Mouse (Mus musculus) kidney, postnatal 0 days (tissue): ENCODE results near the gene P2rx2. TPM values are rescaled to one million over a fixed set of nuclear protein-coding genes. Genes with fewer than 3 reads are reported as not detected.

Experiments
- ATAC-seq: fragments of 200-750 bp; cut with Nextera tagmentation; replicated peaks from 2 replicates; pipeline ENCODE4 v1.8.0; 2017; ENCODE audit warnings: low read depth, moderate number of reproducible peaks, moderate TSS enrichment, moderate library complexity; ENCODE audit not compliant: low FRiP score
- DNase-seq: peaks from one replicate; pipeline ENCODE4 v3.0.0-alpha.2; 2016; ENCODE audit warnings: low spot score
- H3K27ac ChIP-seq: fragments of 300-500 bp; sonication (generic); 2 replicates; pipeline ENCODE4 v1.5.1; 2014; ENCODE audit warnings: mild to moderate bottlenecking
- H3K27me3 ChIP-seq: fragments of 300-500 bp; sonication (generic); 2 replicates; pipeline ENCODE4 v1.6.1; 2014; ENCODE audit warnings: low read length, mixed read lengths; ENCODE audit not compliant: insufficient read depth
- H3K36me3 ChIP-seq: fragments of 300-500 bp; sonication (generic); 2 replicates; pipeline ENCODE4 v1.6.1; 2014; ENCODE audit warnings: low read length, mixed read lengths; ENCODE audit not compliant: insufficient read depth
- H3K4me1 ChIP-seq: fragments of 300-500 bp; sonication (generic); replicated peaks from 2 replicates; pipeline ENCODE4 v1.6.1; 2014; ENCODE audit warnings: antibody characterized with exemption, low read length, mixed read lengths; ENCODE audit not compliant: insufficient read depth
- H3K4me2 ChIP-seq: fragments of 300-500 bp; sonication (generic); 2 replicates; pipeline ENCODE4 v1.6.1; 2014; ENCODE audit warnings: mild to moderate bottlenecking, low read length, moderate library complexity, mixed read lengths
- H3K4me3 ChIP-seq: fragments of 300-500 bp; sonication (generic); replicated peaks from 2 replicates; pipeline ENCODE4 v1.5.1; 2014; ENCODE audit warnings: low read depth, low read length
- H3K9ac ChIP-seq: fragments of 300-500 bp; sonication (generic); 2 replicates; pipeline ENCODE4 v1.6.1; 2014; ENCODE audit warnings: low read depth, low read length
- H3K9me3 ChIP-seq: fragments of 300-500 bp; sonication (generic); replicated peaks from 2 replicates; pipeline ENCODE4 v1.6.1; 2016; ENCODE audit warnings: low read length, inconsistent platforms, mixed read lengths
- CTCF ChIP-seq: IDR thresholded peaks from 2 replicates; pipeline ENCODE4 v1.5.1; 2016; ENCODE audit warnings: antibody characterized with exemption, low read depth, mild to moderate bottlenecking, moderate library complexity
- WGBS: fragments of 180-500 bp; shearing (Covaris S2); extraction: QIAGEN DNeasy Blood & Tissue Kit; methylation state at CpG from one replicate; pipeline ENCODE4 v1.1.7; 2014; 5-methylcytosine and 5-hydroxymethylcytosine counted together
- polyA plus RNA-seq: library from polyadenylated mRNA; unstranded; fragments of >200 nt; fragmentation: Nextera tagmentation; extraction: Ambion mirVana; gene quantifications from 2 replicates; pipeline ENCODE4 v1.2.1, GENCODE M21; 2015

Gene P2rx2
- polyA plus RNA-seq: 0.57 and 0.64 TPM in 2 replicates

GRCm38 (mm10) chr5:110342648-110343284 lies at the start of gene P2rx2:
P2rx2 (minus strand) TSS chr5:110343212.
- peak within 1 kb of the TSS; percentile 36; the same call in 1 of the 2 replicates for H3K9ac ChIP-seq
- peak within 1 kb of the TSS; percentile 34 for H3K4me3 ChIP-seq
- under 1% methylated on average over 43 of the region's 43 CpGs for WGBS
- H3K9me3 ChIP-seq: no peaks in the 10 kb centered on the region
- 0 out of 2 replicates have a peak, but pooled peaks cover 11% of the 10 kb centered on the region for H3K4me1 ChIP-seq
- ATAC-seq (peak; percentile 79), DNase-seq (peak; percentile 57)
- H3K27ac ChIP-seq: no peak within 1 kb of the TSS
- peaks cover 10% of the 10 kb centered on the region; the same call in 1 of the 2 replicates for H3K27me3 ChIP-seq
- no peak for TF ChIP-seq CTCF
- H3K36me3 ChIP-seq: no peaks in the 10 kb centered on the region
- peak within 1 kb of the TSS; percentile 70 for H3K4me2 ChIP-seq

GRCm38 (mm10) chr5:110392727-110393126 lies 49.7 kb upstream of the P2rx2 start:
- no peak overlapping the region for H3K4me2 ChIP-seq
- no peak for TF ChIP-seq CTCF
- H3K4me1 ChIP-seq: peaks cover under 1% of the 10 kb centered on the region; the same call in 1 of the 2 replicates
- no peak overlapping the region for H3K27ac ChIP-seq
- no peaks in the 10 kb centered on the region for H3K27me3 ChIP-seq
- 54% methylated on average over 5 of the region's 5 CpGs for WGBS
- DNase-seq (no peak), ATAC-seq (no peak)
- 0 out of 2 replicates have a peak, but pooled peaks cover 5% of the 10 kb centered on the region for H3K36me3 ChIP-seq
- no peaks in the 10 kb centered on the region for H3K9me3 ChIP-seq
- no peak overlapping the region for H3K9ac ChIP-seq
- no peak overlapping the region for H3K4me3 ChIP-seq

- Histone ChIP-seq H3K27me3 (no peaks in the 10 kb centered on the region), H3K4me3 (no peak overlapping the region), H3K36me3 (0 out of 2 replicates have a peak, but pooled peaks cover 5% of the 10 kb centered on the region), H3K4me2 (no peak overlapping the region), H3K4me1 (peaks cover 7% of the 10 kb centered on the region; the same call in 1 of the 2 replicates), H3K9ac (no peak overlapping the region), H3K9me3 (no peaks in the 10 kb centered on the region), H3K27ac (0 out of 2 replicates have a peak overlapping the region, but pooled peaks have one; percentile 25)
- peak; percentile 49 for ATAC-seq
- DNase-seq: no peak
- no peak for TF ChIP-seq CTCF
- 74% methylated on average over 4 of the region's 4 CpGs for WGBS
Observed at GRCm38 (mm10) chr5:110390631-110391030, 47.6 kb upstream of the P2rx2 start.

- DNase-seq (peak; percentile 4), ATAC-seq (no peak)
- H3K27ac ChIP-seq: no peak overlapping the region
- H3K36me3 ChIP-seq: 0 out of 2 replicates have a peak, but pooled peaks cover 3% of the 10 kb centered on the region
- WGBS: 13% methylated on average over 8 of the region's 8 CpGs
- no peaks in the 10 kb centered on the region for H3K27me3 ChIP-seq
- peak overlapping the region; percentile 45 for H3K9ac ChIP-seq
- peaks cover 12% of the 10 kb centered on the region; the same call in 1 of the 2 replicates for H3K4me1 ChIP-seq
- no peaks in the 10 kb centered on the region for H3K9me3 ChIP-seq
- peak overlapping the region; percentile 57 for H3K4me3 ChIP-seq
- H3K4me2 ChIP-seq: peak overlapping the region; percentile 72
- no peak for TF ChIP-seq CTCF
Observed at GRCm38 (mm10) chr5:110387332-110387731, 44.3 kb upstream of the P2rx2 start.

- Histone ChIP-seq H3K9me3 (no peaks in the 10 kb centered on the region), H3K4me2 (peak overlapping the region; percentile 72), H3K4me3 (peak overlapping the region; percentile 57), H3K27ac (no peak overlapping the region), H3K27me3 (no peaks in the 10 kb centered on the region), H3K36me3 (0 out of 2 replicates have a peak, but pooled peaks cover 3% of the 10 kb centered on the region), H3K9ac (peak overlapping the region; percentile 45), H3K4me1 (peaks cover 12% of the 10 kb centered on the region; the same call in 1 of the 2 replicates)
- DNase-seq (peak; percentile 68), ATAC-seq (peak; percentile 79)
- TF ChIP-seq CTCF: no peak
- under 1% methylated on average over 90 of the region's 90 CpGs for WGBS
Observed at GRCm38 (mm10) chr5:110386371-110387330, 43.6 kb upstream of the P2rx2 start.

- 61% methylated on average over 4 of the region's 4 CpGs for WGBS
- no peaks in the 10 kb centered on the region for H3K9me3 ChIP-seq
- H3K9ac ChIP-seq: no peak overlapping the region
- DNase-seq (no peak), ATAC-seq (no peak)
- no peak for TF ChIP-seq CTCF
- no peaks in the 10 kb centered on the region for H3K36me3 ChIP-seq
- H3K4me1 ChIP-seq: peaks cover 12% of the 10 kb centered on the region; the same call in 1 of the 2 replicates
- no peak overlapping the region for H3K4me3 ChIP-seq
- no peaks in the 10 kb centered on the region for H3K27me3 ChIP-seq
- H3K4me2 ChIP-seq: no peak overlapping the region
- H3K27ac ChIP-seq: no peak overlapping the region
Observed at GRCm38 (mm10) chr5:110385263-110385662, 42.3 kb upstream of the P2rx2 start.
